Mouse (Mus musculus) lung, postnatal 0 days (tissue): Measurements from ENCODE around the gene Wnt1.

Experiments
- CTCF ChIP-seq: IDR thresholded peaks from 2 replicates; pipeline ENCODE4 v1.5.1; 2016; ENCODE audit warnings: antibody characterized with exemption, mild to moderate bottlenecking
- EP300 ChIP-seq: IDR thresholded peaks from 2 replicates; pipeline ENCODE4 v1.6.1; 2016; ENCODE audit warnings: antibody characterized with exemption, mild to moderate bottlenecking, control low read depth

DNA sequence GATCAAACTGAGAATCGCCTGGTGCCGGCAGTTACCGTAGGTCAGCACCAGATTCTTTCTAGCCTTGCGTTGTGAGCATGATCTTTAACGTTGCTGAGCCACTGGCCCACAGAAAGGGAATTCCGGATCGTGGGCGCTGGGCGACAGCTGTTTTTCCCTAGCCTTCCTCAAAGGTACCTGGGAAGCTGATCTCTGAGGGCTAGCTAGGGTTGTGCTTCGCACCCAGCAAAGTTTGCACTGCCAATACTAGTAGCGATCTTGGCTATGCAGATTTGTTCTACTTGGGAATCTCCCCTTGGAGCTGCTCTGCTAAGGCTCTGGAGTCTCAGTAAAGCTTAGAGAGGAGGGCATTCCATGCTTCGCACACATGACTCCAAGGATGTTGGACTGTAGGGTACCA is 1.6 kb downstream of the Wnt1 start:
- TF ChIP-seq EP300 (no peak), CTCF (no peak)
